Mouse (Mus musculus) limb, embryonic 12.5 days (tissue): ENCODE measurements around the gene Ermp1. TPM values are rescaled to one million over a fixed set of nuclear protein-coding genes. Genes with fewer than 3 reads are reported as not detected.

Experiments
- ATAC-seq: fragments of 200-750 bp; cut with Nextera tagmentation; 2 replicates; pipeline ENCODE4 v1.8.0; 2017; ENCODE audit warnings: low read depth, moderate TSS enrichment; ENCODE audit not compliant: insufficient number of reproducible peaks, insufficient read depth, low FRiP score, low TSS enrichment
- H3K27ac ChIP-seq: fragments of 300-500 bp; sonication (generic); 2 replicates; pipeline ENCODE4 v1.5.1; 2016; ENCODE audit warnings: mild to moderate bottlenecking, moderate library complexity
- H3K27me3 ChIP-seq: fragments of 300-500 bp; sonication (generic); 2 replicates; pipeline ENCODE4 v1.6.1; 2016; ENCODE audit warnings: mild to moderate bottlenecking, moderate library complexity
- H3K36me3 ChIP-seq: fragments of 300-500 bp; sonication (generic); 2 replicates; pipeline ENCODE4 v1.6.1; 2016; ENCODE audit warnings: mild to moderate bottlenecking, moderate library complexity
- H3K4me1 ChIP-seq: fragments of 300-500 bp; sonication (generic); replicated peaks from 2 replicates; pipeline ENCODE4 v1.6.1; 2016
- H3K4me2 ChIP-seq: fragments of 300-500 bp; sonication (generic); 2 replicates; pipeline ENCODE4 v1.6.1; 2016; ENCODE audit warnings: mild to moderate bottlenecking, moderate library complexity
- H3K4me3 ChIP-seq: fragments of 300-500 bp; sonication (generic); replicated peaks from 2 replicates; pipeline ENCODE4 v1.5.1; 2016; ENCODE audit warnings: mild to moderate bottlenecking
- H3K9ac ChIP-seq: fragments of 300-500 bp; sonication (generic); replicated peaks from 2 replicates; pipeline ENCODE4 v1.6.1; 2016; ENCODE audit warnings: mild to moderate bottlenecking, moderate library complexity
- H3K9me3 ChIP-seq: fragments of 300-500 bp; sonication (generic); 2 replicates; pipeline ENCODE4 v1.6.1; 2016; ENCODE audit warnings: mild to moderate bottlenecking, moderate library complexity
- WGBS: fragments of 180-500 bp; shearing (Covaris S2); methylation state at CpG from one replicate; pipeline ENCODE4 v1.1.7; 2016; 5-methylcytosine and 5-hydroxymethylcytosine counted together
- polyA plus RNA-seq: library from polyadenylated mRNA; unstranded; fragments of >200 nt; fragmentation: Nextera tagmentation; extraction: Ambion mirVana; gene quantifications from 2 replicates; pipeline ENCODE4 v1.2.1, GENCODE M21; 2016

Ermp1 gene
- polyA plus RNA-seq, 1 experiment from 2014 or later: 18.3 TPM

GRCm38 (mm10) chr19:29644747-29645146 is 3.5 kb downstream of the Ermp1 start:
- ATAC-seq: no peak
- Histone ChIP-seq H3K36me3 (peaks cover 6% of the 10 kb centered on the region; the same call in 1 of the 2 replicates), H3K4me3 (no peak overlapping the region), H3K4me1 (peaks cover 24% of the 10 kb centered on the region), H3K27me3 (no peaks in the 10 kb centered on the region), H3K4me2 (no peak overlapping the region), H3K27ac (no peak overlapping the region), H3K9ac (no peak overlapping the region), H3K9me3 (no peaks in the 10 kb centered on the region)
- 95% methylated on average over 6 of the region's 6 CpGs for WGBS

GRCm38 (mm10) chr19:29643194-29643922 is 4.9 kb downstream of the Ermp1 start:
- H3K27ac ChIP-seq: no peak overlapping the region
- H3K4me3 ChIP-seq: no peak overlapping the region
- H3K36me3 ChIP-seq: peaks cover 6% of the 10 kb centered on the region; the same call in 1 of the 2 replicates
- no peak overlapping the region for H3K4me2 ChIP-seq
- no peaks in the 10 kb centered on the region for H3K9me3 ChIP-seq
- 80% methylated on average over 11 of the region's 11 CpGs for WGBS
- ATAC-seq: no peak
- no peak overlapping the region for H3K9ac ChIP-seq
- no peaks in the 10 kb centered on the region for H3K27me3 ChIP-seq
- H3K4me1 ChIP-seq: peaks cover 25% of the 10 kb centered on the region

- H3K36me3 ChIP-seq: peaks cover 9% of the 10 kb centered on the region; the same call in 1 of the 2 replicates
- H3K27ac ChIP-seq: peak overlapping the region; percentile 42; the same call in 1 of the 2 replicates
- H3K9me3 ChIP-seq: no peaks in the 10 kb centered on the region
- H3K27me3 ChIP-seq: no peaks in the 10 kb centered on the region
- 25% methylated on average over 6 of the region's 6 CpGs for WGBS
- no peak overlapping the region for H3K4me3 ChIP-seq
- no peak overlapping the region for H3K4me2 ChIP-seq
- ATAC-seq: no peak
- peaks cover 25% of the 10 kb centered on the region for H3K4me1 ChIP-seq
- H3K9ac ChIP-seq: no peak overlapping the region
Observed at GRCm38 (mm10) chr19:29642211-29642610, 6.0 kb downstream of the Ermp1 start.

- 40% methylated on average over 5 of the region's 5 CpGs for WGBS
- Histone ChIP-seq H3K9ac (no peak overlapping the region), H3K9me3 (no peaks in the 10 kb centered on the region), H3K27me3 (no peaks in the 10 kb centered on the region), H3K27ac (0 out of 2 replicates have a peak overlapping the region, but pooled peaks have one; percentile 23), H3K4me2 (peak overlapping the region; percentile 35), H3K36me3 (peaks cover 16% of the 10 kb centered on the region; the same call in 1 of the 2 replicates), H3K4me1 (peaks cover 25% of the 10 kb centered on the region), H3K4me3 (no peak overlapping the region)
- no peak for ATAC-seq
Observed at GRCm38 (mm10) chr19:29641510-29641909, 6.7 kb downstream of the Ermp1 start.

GRCm38 (mm10) chr19:29641055-29641454 is 7.2 kb downstream of the Ermp1 start:
- peaks cover 19% of the 10 kb centered on the region; the same call in 1 of the 2 replicates for H3K36me3 ChIP-seq
- H3K4me1 ChIP-seq: peaks cover 25% of the 10 kb centered on the region
- peak overlapping the region; percentile 23; the same call in 1 of the 2 replicates for H3K27ac ChIP-seq
- H3K4me2 ChIP-seq: peak overlapping the region; percentile 35
- ATAC-seq: no peak
- 18% methylated on average over 9 of the region's 9 CpGs for WGBS
- H3K9me3 ChIP-seq: no peaks in the 10 kb centered on the region
- no peaks in the 10 kb centered on the region for H3K27me3 ChIP-seq
- H3K4me3 ChIP-seq: 0 out of 2 replicates have a peak overlapping the region, but pooled peaks have one; percentile 1
- H3K9ac ChIP-seq: no peak overlapping the region

GRCm38 (mm10) chr19:29612102-29612501 is 36.1 kb downstream of the Ermp1 start:
- H3K27me3 ChIP-seq: no peaks in the 10 kb centered on the region
- H3K9ac ChIP-seq: no peak overlapping the region
- no peak overlapping the region for H3K4me3 ChIP-seq
- H3K4me1 ChIP-seq: no peaks in the 10 kb centered on the region
- WGBS: 84% methylated on average over 2 of the region's 2 CpGs
- no peak overlapping the region for H3K27ac ChIP-seq
- peaks cover 45% of the 10 kb centered on the region for H3K36me3 ChIP-seq
- H3K9me3 ChIP-seq: no peaks in the 10 kb centered on the region
- no peak overlapping the region for H3K4me2 ChIP-seq
- no peak for ATAC-seq

GRCm38 (mm10) chr19:29610907-29611306 is 37.3 kb downstream of the Ermp1 start:
- Histone ChIP-seq H3K27me3 (no peaks in the 10 kb centered on the region), H3K36me3 (peaks cover 50% of the 10 kb centered on the region), H3K4me1 (no peaks in the 10 kb centered on the region), H3K9ac (no peak overlapping the region), H3K9me3 (no peaks in the 10 kb centered on the region), H3K4me3 (no peak overlapping the region), H3K4me2 (no peak overlapping the region), H3K27ac (no peak overlapping the region)
- 92% methylated on average over 10 of the region's 10 CpGs for WGBS
- no peak for ATAC-seq

- Histone ChIP-seq H3K36me3 (peaks cover 60% of the 10 kb centered on the region), H3K9ac (no peak overlapping the region), H3K4me3 (no peak overlapping the region), H3K9me3 (no peaks in the 10 kb centered on the region), H3K27me3 (no peaks in the 10 kb centered on the region), H3K27ac (no peak overlapping the region), H3K4me2 (no peak overlapping the region), H3K4me1 (no peaks in the 10 kb centered on the region)
- no peak for ATAC-seq
- 84% methylated on average over 4 of the region's 4 CpGs for WGBS
Observed at GRCm38 (mm10) chr19:29608212-29608611, 40.0 kb downstream of the Ermp1 start.

GRCm38 (mm10) chr19:29607521-29607920 is 40.7 kb downstream of the Ermp1 start:
- Histone ChIP-seq H3K4me3 (no peak overlapping the region), H3K9me3 (no peaks in the 10 kb centered on the region), H3K9ac (no peak overlapping the region), H3K27me3 (no peaks in the 10 kb centered on the region), H3K4me1 (no peaks in the 10 kb centered on the region), H3K4me2 (no peak overlapping the region), H3K27ac (no peak overlapping the region), H3K36me3 (peaks cover 60% of the 10 kb centered on the region)
- ATAC-seq: no peak
- 86% methylated on average over 4 of the region's 4 CpGs for WGBS

- Histone ChIP-seq H3K4me3 (no peak overlapping the region), H3K4me2 (no peak overlapping the region), H3K4me1 (no peaks in the 10 kb centered on the region), H3K36me3 (peaks cover 58% of the 10 kb centered on the region), H3K27ac (no peak overlapping the region), H3K9me3 (no peaks in the 10 kb centered on the region), H3K27me3 (no peaks in the 10 kb centered on the region), H3K9ac (no peak overlapping the region)
- no peak for ATAC-seq
- 96% methylated on average over 3 of the region's 3 CpGs for WGBS
Observed at GRCm38 (mm10) chr19:29604653-29605052, 43.6 kb downstream of the Ermp1 start.

- no peak overlapping the region for H3K9ac ChIP-seq
- no peaks in the 10 kb centered on the region for H3K4me1 ChIP-seq
- H3K27me3 ChIP-seq: no peaks in the 10 kb centered on the region
- no peak for ATAC-seq
- no peak overlapping the region for H3K4me2 ChIP-seq
- H3K4me3 ChIP-seq: no peak overlapping the region
- WGBS: 87% methylated on average over 14 of the region's 14 CpGs
- no peaks in the 10 kb centered on the region for H3K9me3 ChIP-seq
- no peak overlapping the region for H3K27ac ChIP-seq
- peaks cover 64% of the 10 kb centered on the region for H3K36me3 ChIP-seq
Observed at GRCm38 (mm10) chr19:29603548-29604353, 44.5 kb downstream of the Ermp1 start.
